Mouse (Mus musculus): ENCODE data around the gene Cwc27. TPM values are rescaled to one million over a fixed set of nuclear protein-coding genes. Genes with fewer than 3 reads are reported as not detected.

Cwc27 gene
- polyA plus RNA-seq, 1 experiment from 2014 or later: 27.9 TPM

DNA sequence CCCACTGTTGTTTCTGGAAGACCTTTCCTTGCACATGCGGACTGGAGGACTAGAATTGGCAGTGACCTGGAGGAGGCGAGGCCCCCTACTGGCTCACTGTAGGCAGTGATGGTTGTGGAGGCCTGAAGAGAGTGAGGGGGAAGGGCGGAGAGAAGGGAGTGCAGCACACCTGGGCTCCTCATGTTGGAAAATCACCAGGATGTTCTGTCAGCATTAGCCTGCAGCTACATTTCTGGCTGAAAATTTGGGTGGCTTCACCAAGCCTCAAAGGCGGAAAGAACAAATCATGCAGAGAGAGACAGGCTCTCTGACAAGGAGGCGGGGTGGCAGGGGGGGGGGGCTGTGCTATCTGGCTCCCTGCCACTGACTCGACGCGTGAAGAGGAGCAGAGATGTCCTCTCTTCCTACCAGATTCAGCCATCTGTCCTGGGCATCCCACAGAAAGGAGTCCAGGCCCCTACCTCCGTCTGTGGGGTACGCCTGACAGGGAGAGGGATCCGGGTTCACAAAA lies 226.8 kb downstream of the Cwc27 start:
- H3K4me1 ChIP-seq: no peaks in the 10 kb centered on the region; the same call in 1 of the 2 replicates
- no peaks in the 10 kb centered on the region for H3K27me3 ChIP-seq
- no peak overlapping the region for H3K4me2 ChIP-seq (replicated peaks)
- 49% methylated on average over 11 of the region's 11 CpGs for WGBS
- no peak overlapping the region for H3K27ac ChIP-seq
- no peaks in the 10 kb centered on the region for H3K36me3 ChIP-seq
- ATAC-seq (ENCODE audit: low FRiP score): peak; percentile 58
- no peak overlapping the region for H3K9ac ChIP-seq
- H3K4me3 ChIP-seq: no peak overlapping the region
- H3K9me3 ChIP-seq (replicated peaks): no peaks in the 10 kb centered on the region

DNA sequence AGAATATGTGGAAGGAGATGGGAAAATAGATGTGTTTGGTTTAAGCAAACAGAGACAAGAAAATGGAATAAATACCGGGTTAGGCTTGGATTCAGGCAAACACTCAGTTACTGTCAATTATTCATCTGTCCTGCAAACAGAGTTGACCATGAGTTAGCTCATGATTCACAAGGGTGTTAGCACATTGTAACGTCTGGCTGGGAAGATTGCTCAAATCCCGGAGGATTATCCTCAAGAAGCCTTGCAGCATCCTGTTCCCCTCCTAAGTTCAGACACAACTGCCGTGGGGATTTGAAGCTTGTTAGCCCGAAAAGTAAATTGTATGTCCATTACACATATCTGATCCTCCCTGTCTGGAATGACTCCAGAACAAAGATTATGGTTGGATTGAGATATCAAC lies 228.6 kb downstream of the Cwc27 start:
- Histone ChIP-seq H3K4me2 (replicated peaks) (no peak overlapping the region), H3K27ac (no peak overlapping the region), H3K4me1 (no peaks in the 10 kb centered on the region; the same call in 1 of the 2 replicates), H3K27me3 (no peaks in the 10 kb centered on the region), H3K9me3 (replicated peaks) (no peaks in the 10 kb centered on the region), H3K36me3 (no peaks in the 10 kb centered on the region), H3K9ac (no peak overlapping the region), H3K4me3 (no peak overlapping the region)
- WGBS: 87% methylated on average over 5 of the region's 5 CpGs
- ATAC-seq (ENCODE audit: low FRiP score): no peak

Other genes starting within 250 kb of the Cwc27 start
- gene Srek1ip1, start 24.7 kb downstream of the Cwc27 start, polyA plus RNA-seq (2016; fragmentation: Nextera tagmentation; extraction: Ambion mirVana): 19.9 and 22.0 TPM in 2 replicates
- 0.46 and 0.47 TPM in 2 replicates for gene Shisal2b, start 46.8 kb upstream of the Cwc27 start, polyA plus RNA-seq (2016; fragmentation: Nextera tagmentation; extraction: Ambion mirVana)
- 2.5 and 3.0 TPM in 2 replicates for gene Rgs7bp, start 237.8 kb upstream of the Cwc27 start, polyA plus RNA-seq (2016; fragmentation: Nextera tagmentation; extraction: Ambion mirVana)